Mouse (Mus musculus): ENCODE data around the gene Adcy7.

Adcy7 gene

GRCm38 (mm10) chr8:88298733-88299103, 26.5 kb downstream of the Adcy7 start:
- DNase-seq (ENCODE audit: low read depth in 1 of 2, low spot score in 2 of 2): no peak

- DNase-seq (ENCODE audit: low read depth in 1 of 2, low spot score in 2 of 2): peak; percentile 48 to 58
Measured at GRCm38 (mm10) chr8:88299907-88300603, 27.9 kb downstream of the Adcy7 start.

GRCm38 (mm10) chr8:88301589-88302437, 29.6 kb downstream of the Adcy7 start:
- DNase-seq (ENCODE audit: low read depth in 1 of 2, low spot score in 2 of 2): no peak

- DNase-seq (ENCODE audit: low read depth in 1 of 2, low spot score in 2 of 2): no peak
Measured at GRCm38 (mm10) chr8:88305814-88306213, 33.6 kb downstream of the Adcy7 start.

GRCm38 (mm10) chr8:88306511-88306910, 34.3 kb downstream of the Adcy7 start:
- DNase-seq (ENCODE audit: low read depth in 1 of 2, low spot score in 2 of 2): no peak

- DNase-seq (ENCODE audit: low read depth in 1 of 2, low spot score in 2 of 2): no peak
Measured at GRCm38 (mm10) chr8:88307736-88308135, 35.5 kb downstream of the Adcy7 start.

GRCm38 (mm10) chr8:88309274-88309873, 37.2 kb downstream of the Adcy7 start:
- DNase-seq (ENCODE audit: low read depth in 1 of 2, low spot score in 2 of 2): no peak

- no peak for DNase-seq (ENCODE audit: low read depth in 1 of 2, low spot score in 2 of 2)
Measured at GRCm38 (mm10) chr8:88309881-88310280, 37.7 kb downstream of the Adcy7 start.

GRCm38 (mm10) chr8:88310286-88310685, 38.1 kb downstream of the Adcy7 start:
- no peak for DNase-seq (ENCODE audit: low read depth in 1 of 2, low spot score in 2 of 2)

GRCm38 (mm10) chr8:88312966-88313365, 40.8 kb downstream of the Adcy7 start:
- no peak for DNase-seq (ENCODE audit: low read depth in 1 of 2, low spot score in 2 of 2)

GRCm38 (mm10) chr8:88313991-88314390, 41.8 kb downstream of the Adcy7 start:
- no peak for DNase-seq (ENCODE audit: low read depth in 1 of 2, low spot score in 2 of 2)

GRCm38 (mm10) chr8:88315302-88315701, 43.1 kb downstream of the Adcy7 start:
- DNase-seq (ENCODE audit: low read depth in 1 of 2, low spot score in 2 of 2): no peak

- DNase-seq (ENCODE audit: low read depth in 1 of 2, low spot score in 2 of 2): no peak
Measured at GRCm38 (mm10) chr8:88316139-88316931, 44.1 kb downstream of the Adcy7 start.

- DNase-seq (ENCODE audit: low read depth in 1 of 2, low spot score in 2 of 2): no peak
Measured at GRCm38 (mm10) chr8:88317341-88317740, 45.1 kb downstream of the Adcy7 start.

GRCm38 (mm10) chr8:88318151-88318550, 45.9 kb downstream of the Adcy7 start:
- DNase-seq (ENCODE audit: low read depth in 1 of 2, low spot score in 2 of 2): no peak

- no peak for DNase-seq (ENCODE audit: low read depth in 1 of 2, low spot score in 2 of 2)
Measured at GRCm38 (mm10) chr8:88320134-88320533, 47.9 kb downstream of the Adcy7 start.

- DNase-seq (ENCODE audit: low read depth in 1 of 2, low spot score in 2 of 2): no peak
Measured at GRCm38 (mm10) chr8:88321387-88321786, 49.2 kb downstream of the Adcy7 start.

GRCm38 (mm10) chr8:88323523-88323922, 51.3 kb downstream of the Adcy7 start:
- no peak for DNase-seq (ENCODE audit: low read depth in 1 of 2, low spot score in 2 of 2)

- DNase-seq (ENCODE audit: low read depth in 1 of 2, low spot score in 2 of 2): no peak
Measured at GRCm38 (mm10) chr8:88324760-88325159, 52.6 kb downstream of the Adcy7 start.

GRCm38 (mm10) chr8:88325251-88325650, 53.0 kb downstream of the Adcy7 start:
- no peak for DNase-seq (ENCODE audit: low read depth in 1 of 2, low spot score in 2 of 2)

- no peak for DNase-seq (ENCODE audit: low read depth in 1 of 2, low spot score in 2 of 2)
Measured at GRCm38 (mm10) chr8:88325795-88326194, 53.6 kb downstream of the Adcy7 start.

All from monocyte, adult 2 months (primary cell).